Mouse (Mus musculus) cerebellum, adult 11 months (tissue): ENCODE results near the gene Ripk4.

Source experiments
- DNase-seq: peaks from one replicate; pipeline ENCODE4 v3.0.0; 2022

Ripk4 gene

GRCm38 (mm10) chr16:97734760-97735322 is 28.7 kb downstream of the Ripk4 start:
- DNase-seq, result no peak

DNA sequence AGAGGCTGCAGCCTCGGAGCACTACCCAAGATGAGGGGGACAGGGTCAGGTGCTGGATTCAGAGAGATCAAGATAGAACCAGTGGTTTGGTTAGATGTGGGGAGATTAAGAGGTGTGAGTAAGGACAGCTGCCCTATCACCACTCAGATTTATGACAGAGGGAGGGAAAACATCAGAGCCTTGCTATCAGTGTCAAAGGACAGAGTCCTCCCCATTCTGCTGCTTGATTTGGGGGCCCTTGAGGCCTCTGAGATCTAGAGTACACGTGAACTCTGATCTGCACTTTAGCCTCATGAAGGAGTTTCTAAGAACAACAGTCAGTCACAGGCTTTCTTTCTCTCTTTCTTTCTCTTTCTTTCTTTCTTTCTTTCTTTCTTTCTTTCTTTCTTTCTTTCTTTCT is 30.0 kb downstream of the Ripk4 start:
- no peak for DNase-seq

DNA sequence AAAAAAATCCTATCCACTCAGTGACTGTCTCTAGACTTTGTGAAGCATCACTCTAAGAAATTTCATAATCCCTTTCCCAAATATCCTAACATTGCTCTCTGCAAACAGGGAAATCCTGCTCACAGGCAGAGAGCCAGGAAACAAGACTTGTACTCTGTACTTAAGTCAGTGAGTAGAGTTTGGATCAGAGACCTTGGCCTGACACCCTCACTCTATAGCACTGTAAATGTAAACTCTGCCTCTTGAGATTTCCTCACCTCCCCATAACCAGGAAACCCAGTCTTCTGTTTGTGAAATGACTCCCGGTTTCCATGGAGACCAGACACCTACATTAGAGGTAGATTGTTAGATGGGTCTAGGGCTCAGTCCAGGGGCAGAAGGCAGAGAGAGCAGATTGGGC is 33.3 kb downstream of the Ripk4 start:
- no peak for DNase-seq

DNA sequence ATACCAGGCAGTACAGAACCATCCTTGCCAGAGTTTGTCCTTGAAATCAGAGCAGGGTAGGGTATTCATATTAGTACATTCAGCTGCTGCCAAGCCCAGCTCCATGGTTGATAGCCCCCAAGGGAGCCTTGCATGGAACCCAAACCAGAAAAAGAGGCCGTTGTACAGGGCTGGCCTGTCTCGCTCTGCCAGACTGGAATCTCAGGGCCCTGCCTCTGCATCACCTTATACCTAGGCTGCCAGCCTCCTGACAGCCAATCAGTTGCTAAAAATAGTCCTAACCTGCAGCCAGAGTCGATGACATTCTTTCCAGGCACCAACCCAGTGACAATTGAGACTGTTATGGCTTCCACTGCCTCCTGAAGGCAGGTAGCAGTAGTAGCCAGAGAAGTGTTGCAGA is 37.2 kb downstream of the Ripk4 start:
- DNase-seq, result no peak

DNA sequence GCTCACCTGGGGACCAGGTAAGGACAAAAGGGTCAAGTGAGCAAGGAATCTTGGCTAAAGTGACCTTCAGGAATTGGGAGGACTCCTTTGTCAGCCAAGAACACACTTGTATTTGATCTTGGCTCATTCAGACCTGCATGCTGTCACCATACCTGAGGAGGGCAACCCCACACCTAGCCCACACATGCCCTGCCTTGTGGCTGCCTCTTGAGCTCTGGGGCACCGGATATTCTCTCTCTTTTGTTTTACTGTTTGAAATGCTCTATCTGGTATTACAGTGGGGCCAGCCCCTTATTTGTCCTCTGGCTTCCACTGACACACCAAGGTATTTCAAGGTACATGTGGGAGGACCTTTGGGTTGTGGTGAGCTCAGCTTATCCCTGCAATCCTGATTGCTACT is 43.5 kb downstream of the Ripk4 start:
- DNase-seq, result no peak

DNA sequence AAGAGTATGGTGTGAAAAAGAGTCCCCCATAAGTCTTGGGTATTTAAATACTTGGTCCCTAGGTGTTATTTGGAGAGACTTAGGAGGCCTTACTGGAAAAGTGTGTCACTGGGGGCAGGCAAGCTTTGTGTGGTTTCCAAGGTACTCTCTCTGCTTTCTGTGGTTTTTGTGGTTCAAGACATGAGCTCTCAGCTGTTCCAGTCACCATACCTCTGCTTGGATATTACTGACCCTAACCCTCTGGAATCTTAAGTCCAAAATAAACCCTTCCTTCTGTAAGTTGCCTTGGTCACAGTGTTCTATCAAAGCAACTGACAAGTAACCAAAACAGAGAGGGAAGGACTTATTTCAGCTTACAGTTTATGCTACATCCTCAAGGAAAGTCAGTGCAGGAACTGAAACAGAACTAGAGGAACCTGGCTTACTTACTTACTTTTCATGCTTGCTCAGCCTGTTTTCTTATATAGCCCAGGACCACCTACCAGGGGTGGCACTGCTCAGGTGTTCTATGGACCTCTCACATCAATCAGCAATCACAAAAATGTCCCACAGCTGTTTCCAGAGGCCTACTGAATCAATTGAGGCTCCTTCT is 44.1 kb downstream of the Ripk4 start:
- no peak for DNase-seq

DNA sequence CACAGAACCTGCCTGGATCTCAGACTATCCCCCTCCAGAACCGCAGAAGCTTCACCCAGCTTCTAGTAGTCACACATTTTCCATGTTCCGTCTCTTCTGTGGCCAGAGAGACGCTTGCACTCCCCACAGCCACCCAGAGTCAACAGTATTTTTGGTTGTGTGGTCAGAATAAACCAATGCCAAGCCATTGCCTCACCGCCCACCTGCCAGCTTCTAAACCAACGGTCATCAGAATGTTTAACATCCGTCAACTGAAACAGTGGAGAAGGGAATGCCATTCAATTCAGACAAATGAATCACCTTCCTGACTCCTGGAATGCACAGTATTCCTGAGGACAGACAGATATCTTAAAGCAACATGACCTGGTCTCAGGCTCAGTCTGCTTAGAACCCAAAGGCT is 47.0 kb downstream of the Ripk4 start:
- no peak for DNase-seq

GRCm38 (mm10) chr16:97712129-97712528 is 51.5 kb downstream of the Ripk4 start:
- DNase-seq, result no peak

DNA sequence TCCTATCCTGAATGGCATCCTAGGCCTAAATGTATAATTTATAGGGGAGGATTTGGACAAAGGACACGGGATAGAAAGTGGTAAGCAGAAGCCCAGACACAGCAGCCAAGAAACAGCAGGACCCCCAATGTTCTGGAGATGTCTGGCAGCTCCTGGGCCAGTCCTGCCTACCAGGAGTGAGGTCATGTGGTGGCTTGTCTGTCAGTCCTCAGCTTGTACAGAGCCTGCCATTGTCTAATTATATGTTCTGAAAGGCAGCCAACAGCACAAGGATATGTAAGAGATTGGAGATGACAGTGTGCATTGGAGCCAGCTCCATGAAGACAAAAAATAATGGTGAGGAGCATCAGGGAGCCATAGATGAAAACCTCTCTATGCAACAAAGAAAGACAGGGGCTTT is 61.7 kb downstream of the Ripk4 start:
- no peak for DNase-seq

GRCm38 (mm10) chr16:97697769-97698168 is 65.8 kb downstream of the Ripk4 start:
- no peak for DNase-seq

DNA sequence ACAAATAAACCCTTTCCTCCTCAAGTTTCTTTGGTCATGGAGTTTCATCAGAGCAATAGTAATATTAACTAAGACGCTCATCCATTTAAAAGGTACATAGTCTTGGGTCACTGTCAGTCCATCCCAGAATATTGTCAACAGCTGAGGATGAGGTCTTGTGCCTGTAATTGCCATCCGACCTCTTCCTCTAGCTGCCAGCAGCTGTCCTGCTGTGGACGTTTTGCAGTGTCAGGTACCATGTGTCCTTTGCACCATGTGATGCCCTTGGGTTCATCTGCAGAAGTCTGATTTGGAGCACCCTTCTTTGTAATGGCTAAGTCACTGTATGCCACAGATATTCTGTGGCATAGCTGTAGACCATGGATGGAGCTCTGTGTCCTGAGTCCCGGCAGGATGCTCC is 67.9 kb downstream of the Ripk4 start:
- no peak for DNase-seq
